Mouse (Mus musculus): ENCODE measurements around the gene Spryd4. TPM values are rescaled to one million over a fixed set of nuclear protein-coding genes. Genes with fewer than 3 reads are reported as not detected.
A peak's percentile ranks its signal among the peaks of the same experiment; 100 is the strongest.

Gene Spryd4
- total and polyA plus RNA-seq, 2 experiments from 2014 or later: 21.4 to 29.5 TPM

DNA sequence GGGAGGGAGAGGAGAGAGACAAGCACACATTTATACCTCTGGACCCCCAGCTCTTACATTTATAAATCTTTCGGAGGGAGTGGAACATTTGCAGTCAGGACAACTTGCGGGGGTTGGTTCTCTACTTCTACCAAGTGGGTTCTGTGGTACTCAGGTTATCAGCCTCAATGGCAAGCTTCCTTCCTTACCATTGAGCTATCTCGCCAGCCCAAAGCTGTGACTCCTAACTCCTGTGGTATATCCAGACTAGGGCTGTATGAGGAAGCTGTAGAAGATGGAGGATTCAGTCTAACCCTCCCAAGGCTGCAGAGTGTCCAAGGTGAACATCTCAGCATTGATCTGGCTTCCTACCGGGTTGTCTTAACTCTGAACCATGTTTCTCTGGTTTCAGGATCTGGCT is 27.5 kb upstream of the Spryd4 start:
- ATAC-seq (ENCODE audit: low FRiP score) (no peak), DNase-seq (ENCODE audit: low spot score) (no peak)
- Histone ChIP-seq H3K9me3 (ENCODE audit: low read length) (no peaks in the 10 kb centered on the region), H3K4me2 (ENCODE audit: low read depth, low read length, poor library complexity, severe bottlenecking) (no peak overlapping the region), H3K27ac (ENCODE audit: low read depth, low read length) (no peak overlapping the region), H3K9ac (replicated peaks; ENCODE audit: low read length, poor library complexity, severe bottlenecking) (no peak overlapping the region), H3K27me3 (ENCODE audit: insufficient read depth, low read length) (no peaks in the 10 kb centered on the region), H3K36me3 (ENCODE audit: insufficient read depth, low read length) (no peaks in the 10 kb centered on the region), H3K4me1 (ENCODE audit: insufficient read depth, low read length) (no peaks in the 10 kb centered on the region), H3K4me3 (ENCODE audit: low read depth, low read length) (no peak overlapping the region)
- WGBS: 96% methylated on average over 4 of the region's 4 CpGs
- no peak for TF ChIP-seq CTCF (IDR thresholded peaks at IDR 0.05)

DNA sequence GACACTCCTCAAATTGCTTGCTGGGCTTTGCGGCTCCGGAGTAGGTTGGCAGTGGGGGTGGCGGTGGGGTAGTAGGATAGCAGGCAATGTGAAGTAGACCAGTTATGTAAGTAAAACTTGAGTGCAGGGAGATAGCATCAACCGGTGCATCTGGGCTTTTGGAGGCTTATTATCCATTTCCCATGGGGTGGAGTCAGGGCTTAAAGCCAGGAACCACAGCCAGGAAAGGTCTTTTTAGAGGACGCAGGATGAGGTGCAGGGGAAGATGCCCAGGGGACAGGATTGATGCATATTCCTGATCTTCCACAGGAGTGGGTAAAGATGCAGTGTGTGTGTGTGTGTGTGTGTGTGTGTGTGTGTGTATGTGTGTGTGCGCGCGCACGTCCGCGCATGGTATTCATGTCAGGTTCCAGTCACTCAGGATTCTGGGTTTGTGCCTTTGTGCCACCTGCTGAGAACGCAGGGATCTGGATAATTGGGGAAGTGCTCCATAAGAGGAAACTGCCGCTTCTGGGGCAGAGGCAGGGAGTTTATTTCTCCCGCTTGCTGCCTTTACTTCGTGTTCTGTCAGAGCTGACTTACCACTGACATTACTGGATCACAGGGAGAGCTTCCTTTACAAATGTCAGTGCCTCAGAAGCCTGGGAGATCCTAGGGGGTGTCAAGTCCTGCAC is 26.3 kb upstream of the Spryd4 start:
- DNase-seq (ENCODE audit: low spot score) (peak; percentile 3), ATAC-seq (ENCODE audit: low FRiP score) (no peak)
- no peak overlapping the region for H3K4me3 ChIP-seq (ENCODE audit: low read depth, low read length)
- H3K9me3 ChIP-seq (ENCODE audit: low read length): no peaks in the 10 kb centered on the region
- H3K36me3 ChIP-seq (ENCODE audit: insufficient read depth, low read length): no peaks in the 10 kb centered on the region
- H3K27me3 ChIP-seq (ENCODE audit: insufficient read depth, low read length): no peaks in the 10 kb centered on the region
- H3K9ac ChIP-seq (replicated peaks; ENCODE audit: low read length, poor library complexity, severe bottlenecking): no peak overlapping the region
- 65% methylated on average over 15 of the region's 15 CpGs for WGBS
- H3K4me1 ChIP-seq (ENCODE audit: insufficient read depth, low read length): no peaks in the 10 kb centered on the region
- TF ChIP-seq CTCF (IDR thresholded peaks at IDR 0.05): no peak
- no peak overlapping the region for H3K27ac ChIP-seq (ENCODE audit: low read depth, low read length)
- H3K4me2 ChIP-seq (ENCODE audit: low read depth, low read length, poor library complexity, severe bottlenecking): no peak overlapping the region

GRCm38 (mm10) chr10:128236321-128236720 is 24.7 kb upstream of the Spryd4 start:
- no peak overlapping the region for H3K4me3 ChIP-seq (ENCODE audit: low read depth, low read length)
- H3K9me3 ChIP-seq (ENCODE audit: low read length): no peaks in the 10 kb centered on the region
- no peak overlapping the region for H3K9ac ChIP-seq (replicated peaks; ENCODE audit: low read length, poor library complexity, severe bottlenecking)
- H3K36me3 ChIP-seq (ENCODE audit: insufficient read depth, low read length): no peaks in the 10 kb centered on the region
- H3K27ac ChIP-seq (ENCODE audit: low read depth, low read length): no peak overlapping the region
- no peak for TF ChIP-seq CTCF (IDR thresholded peaks at IDR 0.05)
- DNase-seq (ENCODE audit: low spot score) (no peak), ATAC-seq (ENCODE audit: low FRiP score) (no peak)
- no peaks in the 10 kb centered on the region for H3K4me1 ChIP-seq (ENCODE audit: insufficient read depth, low read length)
- 47% methylated on average over 4 of the region's 4 CpGs for WGBS
- no peaks in the 10 kb centered on the region for H3K27me3 ChIP-seq (ENCODE audit: insufficient read depth, low read length)
- no peak overlapping the region for H3K4me2 ChIP-seq (ENCODE audit: low read depth, low read length, poor library complexity, severe bottlenecking)

GRCm38 (mm10) chr10:128232420-128232985 is 20.9 kb upstream of the Spryd4 start:
- Histone ChIP-seq H3K9me3 (ENCODE audit: low read length) (no peaks in the 10 kb centered on the region), H3K36me3 (ENCODE audit: insufficient read depth, low read length) (no peaks in the 10 kb centered on the region), H3K4me3 (ENCODE audit: low read depth, low read length) (peak overlapping the region; percentile 73), H3K27me3 (ENCODE audit: insufficient read depth, low read length) (no peaks in the 10 kb centered on the region), H3K27ac (ENCODE audit: low read depth, low read length) (peak overlapping the region; percentile 90), H3K4me1 (ENCODE audit: insufficient read depth, low read length) (no peaks in the 10 kb centered on the region), H3K9ac (replicated peaks; ENCODE audit: low read length, poor library complexity, severe bottlenecking) (peak overlapping the region; percentile 67), H3K4me2 (ENCODE audit: low read depth, low read length, poor library complexity, severe bottlenecking) (peak overlapping the region; percentile 46)
- TF ChIP-seq CTCF (IDR thresholded peaks at IDR 0.05): peak; percentile 83
- under 1% methylated on average over 14 of the region's 14 CpGs for WGBS
- ATAC-seq (ENCODE audit: low FRiP score) (peak; percentile 67), DNase-seq (ENCODE audit: low spot score) (peak; percentile 87)

GRCm38 (mm10) chr10:128231697-128232419 is 20.3 kb upstream of the Spryd4 start, which contains the start of gene Timeless:
Gene Timeless (plus strand): TSS chr10:128232065.
- peak; percentile 93 for ATAC-seq (ENCODE audit: low FRiP score)
- H3K9ac ChIP-seq (replicated peaks; ENCODE audit: low read length, poor library complexity, severe bottlenecking): peak within 1 kb of the TSS; percentile 67

More at GRCm38 (mm10) chr10:128231697-128232419, 20.3 kb upstream of the Spryd4 start, which contains the start of gene Timeless:
- Histone ChIP-seq H3K27ac (ENCODE audit: low read depth, low read length) (peak within 1 kb of the TSS; percentile 90), H3K9me3 (ENCODE audit: low read length) (no peaks in the 10 kb centered on the region), H3K4me1 (ENCODE audit: insufficient read depth, low read length) (no peaks in the 10 kb centered on the region), H3K4me2 (ENCODE audit: low read depth, low read length, poor library complexity, severe bottlenecking) (peak within 1 kb of the TSS; percentile 46), H3K27me3 (ENCODE audit: insufficient read depth, low read length) (no peaks in the 10 kb centered on the region), H3K36me3 (ENCODE audit: insufficient read depth, low read length) (no peaks in the 10 kb centered on the region), H3K4me3 (ENCODE audit: low read depth, low read length) (peak within 1 kb of the TSS; percentile 73)
- no peak for TF ChIP-seq CTCF (IDR thresholded peaks at IDR 0.05)
- under 1% methylated on average over 53 of the region's 58 CpGs for WGBS
- DNase-seq (ENCODE audit: low spot score): peak; percentile 78
